Mouse (Mus musculus): ENCODE results near the gene Trim2. TPM values are rescaled to one million over a fixed set of nuclear protein-coding genes. Genes with fewer than 3 reads are reported as not detected.

Gene Trim2
- total RNA-seq, 2 experiments from 2014 or later = 409 to 447 TPM

DNA sequence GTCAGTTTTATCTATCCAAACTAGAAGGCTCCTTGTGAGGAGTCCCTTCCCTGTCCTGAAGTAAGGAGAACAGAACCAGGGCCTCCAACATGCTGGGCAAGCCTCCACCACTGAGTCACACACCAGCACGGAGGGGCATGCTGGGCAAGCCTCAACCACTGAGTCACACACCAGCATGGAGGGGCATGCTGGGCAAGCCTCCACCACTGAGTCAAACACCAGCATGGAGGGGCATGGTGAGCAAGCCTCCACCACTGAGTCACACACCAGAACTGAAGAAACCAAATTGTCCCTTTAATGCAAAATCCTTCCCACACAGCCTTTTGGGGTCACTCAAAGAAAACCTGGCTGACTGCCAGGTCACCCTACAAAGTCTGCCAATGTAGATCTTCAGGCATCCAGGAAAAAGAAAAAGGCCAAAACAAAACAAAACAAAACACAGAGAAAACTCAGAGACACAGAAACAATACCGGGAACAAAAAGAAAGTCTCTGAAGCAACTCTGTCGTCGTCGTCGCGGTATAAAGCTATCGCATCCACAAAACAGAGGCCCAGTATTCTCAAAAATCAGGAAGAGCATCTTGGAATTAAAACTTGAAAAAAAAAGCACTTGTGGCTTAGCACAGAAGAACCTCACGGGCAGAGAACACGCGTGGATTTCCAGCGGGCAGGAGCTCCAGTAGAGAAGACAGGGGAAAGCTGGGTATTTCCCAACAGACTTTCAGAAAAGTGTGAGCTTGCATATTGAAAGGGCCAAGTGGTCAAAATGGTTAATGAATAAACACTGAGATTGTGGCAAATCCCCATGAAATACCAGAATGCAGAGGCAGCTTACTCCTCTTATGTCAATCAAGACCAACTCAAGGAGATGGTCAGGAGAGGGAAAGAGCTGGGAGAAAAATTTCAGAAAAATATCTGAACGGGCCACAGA lies 12.7 kb downstream of the Trim2 start:
- no peak overlapping the region for H3K4me3 ChIP-seq
- no peak overlapping the region for H3K27ac ChIP-seq
- DNase-seq (ENCODE audit: low spot score in 2 of 2) = no peak
- no peak for TF ChIP-seq CTCF (conservative IDR thresholded peaks at IDR 0.05)

DNA sequence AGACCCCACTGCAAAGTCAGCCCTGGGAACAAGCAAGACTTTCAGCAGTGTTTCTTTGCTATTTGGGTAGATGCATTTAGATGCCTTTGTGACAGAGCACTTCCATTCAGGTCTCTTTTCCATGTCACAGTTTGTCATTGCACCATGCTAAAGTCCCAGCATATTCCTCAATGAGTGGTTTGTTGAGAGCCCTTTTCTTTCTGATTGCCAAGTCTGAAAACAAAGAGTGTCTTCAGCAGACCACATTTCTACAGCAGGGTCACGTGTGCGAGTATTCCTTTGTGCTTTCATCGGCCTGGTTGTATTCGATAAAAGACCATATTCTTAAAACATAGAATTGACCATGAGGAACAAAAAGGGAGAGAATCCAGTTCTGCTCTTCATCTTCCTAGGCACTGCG lies 14.4 kb downstream of the Trim2 start:
- peak overlapping the region; percentile 70 for H3K27ac ChIP-seq
- H3K4me3 ChIP-seq = no peak overlapping the region
- no peak for DNase-seq (ENCODE audit: low spot score in 2 of 2)
- no peak for TF ChIP-seq CTCF (conservative IDR thresholded peaks at IDR 0.05)

DNA sequence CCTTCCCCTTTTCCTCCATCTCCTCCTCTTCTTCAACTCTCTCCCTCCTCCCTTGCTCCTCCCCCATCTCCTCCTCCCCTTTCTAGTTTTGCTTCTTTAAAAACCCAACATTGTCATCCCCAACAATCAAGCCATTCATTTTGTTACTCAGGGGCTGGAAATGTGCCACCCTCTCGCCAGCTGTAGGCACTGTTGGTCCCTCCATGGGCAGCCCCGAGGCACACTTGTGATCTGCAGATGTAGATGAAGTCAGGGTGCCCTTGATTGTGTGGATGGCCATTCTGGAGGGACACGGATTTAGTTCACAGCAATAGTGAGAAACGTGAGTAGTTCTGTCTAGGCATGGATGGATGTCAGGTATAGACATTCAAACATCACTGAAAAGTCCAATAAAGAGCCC lies 17.7 kb downstream of the Trim2 start:
- no peak for TF ChIP-seq CTCF (conservative IDR thresholded peaks at IDR 0.05)
- DNase-seq (ENCODE audit: low spot score in 2 of 2) = peak in 1 of 2 experiments; percentile 26
- Histone ChIP-seq H3K4me3 (no peak overlapping the region), H3K27ac (peak overlapping the region; percentile 75)

DNA sequence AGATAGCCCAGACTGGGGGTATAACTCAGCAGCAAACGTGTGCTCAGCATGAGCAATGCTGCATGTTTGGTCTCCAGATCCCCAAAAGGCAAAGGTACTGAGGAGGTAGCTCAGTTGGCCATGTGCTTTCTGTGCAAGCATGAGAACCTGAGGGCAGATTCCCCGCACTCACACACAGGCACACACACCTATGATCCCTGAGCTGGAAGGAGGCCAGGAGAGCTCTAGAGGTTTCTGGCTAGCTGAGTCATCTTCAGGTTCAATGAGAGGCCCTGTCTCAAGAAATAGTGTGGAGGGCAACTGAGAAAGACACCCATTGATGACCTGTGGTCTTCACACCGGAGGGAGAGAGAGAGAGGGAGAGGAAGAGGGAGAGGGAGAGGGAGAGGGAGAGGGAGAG lies 19.4 kb downstream of the Trim2 start:
- DNase-seq (ENCODE audit: low spot score in 2 of 2) = no peak
- H3K4me3 ChIP-seq = no peak overlapping the region
- TF ChIP-seq CTCF (conservative IDR thresholded peaks at IDR 0.05) = no peak
- no peak overlapping the region for H3K27ac ChIP-seq

DNA sequence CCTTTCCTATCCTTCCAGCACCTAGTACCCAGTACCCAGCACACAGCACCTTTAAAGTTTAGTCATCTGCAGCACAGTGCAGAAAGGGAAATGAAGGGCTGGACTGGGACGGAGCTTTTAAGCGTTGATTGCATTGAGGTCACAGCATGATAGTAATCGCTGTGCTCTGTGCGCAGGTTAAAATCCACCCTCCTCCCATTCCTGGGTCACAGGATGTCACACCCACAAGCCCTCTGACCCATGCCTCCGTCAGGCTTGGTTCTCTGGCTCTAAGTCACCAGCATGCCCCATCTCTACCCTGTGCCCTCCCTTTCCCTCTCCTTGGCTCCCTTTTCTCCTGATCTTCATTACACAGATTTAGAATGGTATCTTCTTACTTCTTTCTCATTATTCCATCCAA lies 20.4 kb downstream of the Trim2 start:
- Histone ChIP-seq H3K27ac (no peak overlapping the region), H3K4me3 (no peak overlapping the region)
- DNase-seq (ENCODE audit: low spot score in 2 of 2) = no peak
- no peak for TF ChIP-seq CTCF (conservative IDR thresholded peaks at IDR 0.05)

DNA sequence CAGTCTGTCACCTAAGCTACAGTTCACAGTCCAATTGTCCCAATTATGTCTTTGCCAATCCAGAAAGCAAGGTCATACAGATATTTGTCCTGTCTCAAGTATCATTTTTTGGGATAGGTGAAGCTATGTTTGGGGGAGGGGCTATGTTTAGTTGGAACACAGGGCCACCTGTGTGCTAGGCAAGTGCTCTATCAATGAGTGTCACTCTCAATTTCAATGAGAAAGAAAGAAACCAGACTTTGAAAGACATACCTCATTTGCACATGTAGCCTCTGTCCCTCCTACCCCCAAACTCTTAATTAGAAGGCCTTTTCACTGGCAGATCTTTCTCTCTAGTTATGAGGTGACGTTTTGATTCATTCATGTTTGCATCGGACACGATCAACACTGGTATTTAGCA lies 21.9 kb downstream of the Trim2 start:
- H3K27ac ChIP-seq = no peak overlapping the region
- TF ChIP-seq CTCF (conservative IDR thresholded peaks at IDR 0.05) = no peak

DNA sequence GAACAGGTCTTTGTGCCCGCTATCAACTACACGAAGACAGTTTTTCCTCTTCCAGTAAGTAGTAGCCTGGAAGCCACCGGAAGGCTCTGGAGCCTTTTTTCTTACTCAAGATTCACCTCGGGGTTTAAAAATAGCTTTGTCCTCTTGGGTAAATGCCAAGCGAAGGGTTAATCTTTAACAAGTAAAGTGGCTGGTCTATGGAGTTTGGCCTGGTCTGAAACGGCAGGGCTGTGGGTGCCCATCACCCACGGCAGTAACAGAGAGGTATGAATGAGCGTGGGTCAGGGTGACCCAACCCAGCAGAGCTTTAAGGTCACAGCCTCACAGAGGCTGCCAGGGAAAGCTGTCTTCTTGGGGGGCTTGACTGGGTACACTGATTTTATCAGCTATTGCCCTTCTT lies 23.2 kb downstream of the Trim2 start:
- no peak for TF ChIP-seq CTCF (conservative IDR thresholded peaks at IDR 0.05)
- no peak for DNase-seq (ENCODE audit: low spot score in 2 of 2)
- Histone ChIP-seq H3K4me3 (no peak overlapping the region), H3K27ac (no peak overlapping the region)

More for the DNA sequence above, 21.9 kb downstream of the Trim2 start:
- DNase-seq (ENCODE audit: low spot score in 2 of 2) = no peak
- no peak overlapping the region for H3K4me3 ChIP-seq

DNA sequence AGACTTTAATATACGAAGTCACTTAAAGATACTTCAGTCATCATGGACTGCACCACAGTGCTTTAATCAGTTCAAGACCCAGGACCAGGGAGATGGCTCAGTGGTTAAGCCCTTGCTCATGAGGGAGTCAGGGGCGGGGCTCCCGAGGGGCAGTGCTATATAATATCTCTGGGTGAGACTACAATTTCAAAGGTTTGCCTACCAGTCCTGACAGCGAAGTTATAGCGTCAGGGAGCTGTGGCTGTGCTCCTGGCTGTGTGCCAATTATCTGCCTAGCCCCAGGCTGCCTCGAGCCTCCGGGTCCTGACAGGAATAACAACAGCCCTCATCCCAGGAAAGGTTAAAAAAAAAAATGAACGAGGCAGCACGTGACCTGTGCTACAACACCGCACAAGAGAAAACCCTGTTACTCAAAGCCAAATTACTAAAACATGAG lies 24.7 kb downstream of the Trim2 start:
- H3K27ac ChIP-seq = no peak overlapping the region
- no peak for TF ChIP-seq CTCF (conservative IDR thresholded peaks at IDR 0.05)
- no peak overlapping the region for H3K4me3 ChIP-seq
- DNase-seq (ENCODE audit: low spot score in 2 of 2) = no peak

DNA sequence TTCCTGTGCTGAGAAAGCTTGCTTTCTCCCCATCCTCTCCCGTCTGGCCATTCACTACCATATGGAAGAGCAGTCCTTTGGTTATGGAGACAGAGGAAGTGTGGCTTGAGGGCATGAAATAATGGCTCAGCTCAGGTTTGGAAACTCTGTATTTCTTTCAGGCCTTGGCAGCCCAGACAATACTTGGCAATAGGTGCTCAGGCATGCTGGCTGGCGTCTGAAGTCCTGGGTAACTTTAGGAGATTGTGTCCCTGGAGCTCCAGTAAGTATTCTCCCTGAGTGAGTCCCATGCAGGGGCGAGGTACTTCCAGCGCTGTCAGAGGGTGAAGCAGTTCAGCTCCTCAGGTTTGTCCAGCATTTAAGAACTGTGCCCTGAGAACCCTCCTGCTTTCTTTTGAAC lies 27.9 kb downstream of the Trim2 start:
- Histone ChIP-seq H3K27ac (no peak overlapping the region), H3K4me3 (no peak overlapping the region)
- DNase-seq (ENCODE audit: low spot score in 2 of 2) = no peak
- no peak for TF ChIP-seq CTCF (conservative IDR thresholded peaks at IDR 0.05)

DNA sequence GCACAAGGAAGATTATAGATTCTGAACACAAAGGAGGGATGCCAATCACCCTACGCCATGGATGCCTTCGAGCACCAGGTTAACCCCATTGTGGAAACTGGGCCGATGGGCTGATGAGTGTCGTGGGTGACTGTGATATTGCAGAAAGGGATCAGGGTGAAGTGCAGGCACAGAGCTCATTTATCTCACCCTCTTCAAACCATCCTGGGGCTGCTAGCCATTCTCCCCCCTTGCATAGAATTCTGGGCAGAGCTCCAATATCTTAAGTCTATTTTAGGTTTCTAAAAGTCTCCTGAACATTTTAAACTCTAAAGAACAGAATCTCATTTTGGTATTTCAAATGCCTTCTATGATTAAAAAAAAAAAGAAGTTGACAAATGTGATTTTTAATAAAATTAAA lies 31.6 kb downstream of the Trim2 start:
- TF ChIP-seq CTCF (conservative IDR thresholded peaks at IDR 0.05) = no peak
- DNase-seq (ENCODE audit: low spot score in 2 of 2) = no peak
- Histone ChIP-seq H3K27ac (no peak overlapping the region), H3K4me3 (no peak overlapping the region)

DNA sequence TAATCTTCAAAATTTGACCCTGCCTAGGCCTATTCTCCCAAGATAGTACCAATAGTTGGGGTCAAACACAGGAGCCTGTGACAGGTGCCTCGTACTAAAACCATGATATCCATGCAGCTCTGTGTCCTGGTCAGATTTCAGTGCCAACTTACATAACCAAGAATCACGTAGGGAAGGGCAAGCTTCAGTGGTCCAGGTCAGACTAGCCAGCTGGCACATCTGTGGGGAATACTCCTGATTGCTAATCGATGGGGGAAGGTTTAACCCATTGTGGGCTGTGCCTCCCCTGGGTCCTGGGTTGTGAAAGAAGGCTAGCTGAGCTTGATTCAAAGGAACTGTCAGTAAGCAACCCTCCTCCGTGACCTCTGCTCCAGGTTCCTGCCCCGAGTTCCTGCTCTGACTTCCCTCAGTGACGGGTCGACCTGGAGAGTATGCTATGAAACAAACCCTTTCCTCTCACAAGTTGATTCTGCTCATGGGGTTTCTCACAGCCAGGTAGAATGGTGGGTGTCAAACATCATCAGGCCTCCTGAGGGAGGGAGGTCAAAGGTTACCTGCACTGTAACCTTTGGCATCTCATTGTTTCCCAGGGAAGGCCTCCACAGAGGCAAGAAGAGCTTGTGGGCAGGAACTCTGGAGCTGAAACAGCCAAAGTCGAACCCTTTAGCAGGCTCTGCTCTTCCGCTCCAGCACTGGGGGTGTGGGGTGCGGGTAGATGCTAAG lies 34.2 kb downstream of the Trim2 start:
- H3K4me3 ChIP-seq = no peak overlapping the region
- H3K27ac ChIP-seq = no peak overlapping the region
- TF ChIP-seq CTCF (conservative IDR thresholded peaks at IDR 0.05) = no peak
- DNase-seq (ENCODE audit: low spot score in 2 of 2) = no peak

DNA sequence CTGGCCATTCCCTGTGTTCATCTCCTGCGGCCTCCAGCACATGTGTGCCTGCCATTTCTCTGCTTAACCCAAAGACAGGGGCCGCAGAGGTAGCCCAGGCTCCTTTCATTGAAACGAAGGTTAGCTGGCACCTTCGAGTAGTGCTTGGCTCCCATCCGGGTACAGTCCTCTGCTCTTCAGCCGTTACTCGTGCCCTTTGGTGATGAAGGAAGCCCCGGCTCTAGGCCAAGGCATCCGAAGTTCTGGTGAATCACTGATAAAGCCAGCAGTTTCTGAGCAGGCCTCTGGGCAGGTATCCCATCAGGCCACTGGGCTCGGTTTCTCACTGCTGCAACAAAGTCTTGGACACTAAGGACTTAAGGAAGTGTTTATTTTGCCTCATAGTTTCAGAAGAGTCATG lies 34.9 kb downstream of the Trim2 start:
- H3K4me3 ChIP-seq = no peak overlapping the region
- H3K27ac ChIP-seq = no peak overlapping the region
- no peak for TF ChIP-seq CTCF (conservative IDR thresholded peaks at IDR 0.05)
- DNase-seq (ENCODE audit: low spot score in 2 of 2) = no peak

DNA sequence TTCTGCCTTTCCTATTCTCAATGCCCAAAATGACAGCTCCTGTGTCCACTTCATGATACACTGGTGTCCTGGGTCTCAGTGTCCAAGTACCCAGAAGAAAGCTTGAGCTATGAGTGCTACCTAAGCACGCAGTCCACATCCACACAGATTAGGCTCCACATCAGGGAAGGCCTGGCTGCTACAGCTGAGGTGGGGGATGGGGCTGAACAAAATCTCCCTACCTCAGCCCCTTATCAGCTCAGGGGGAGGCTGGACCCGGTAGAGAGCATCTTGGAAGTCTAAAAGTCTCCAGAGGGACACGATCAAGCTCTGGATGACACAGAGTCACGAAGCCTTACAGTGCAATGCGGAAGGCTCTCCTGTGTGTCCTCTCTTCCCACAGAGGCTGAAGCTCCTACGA lies 35.6 kb downstream of the Trim2 start:
- Histone ChIP-seq H3K4me3 (no peak overlapping the region), H3K27ac (peak overlapping the region; percentile 61)
- TF ChIP-seq CTCF (conservative IDR thresholded peaks at IDR 0.05) = no peak
- no peak for DNase-seq (ENCODE audit: low spot score in 2 of 2)
